Mouse (Mus musculus): ENCODE data around the gene Ffar4. TPM values are rescaled to one million over a fixed set of nuclear protein-coding genes. Genes with fewer than 3 reads are reported as not detected.

Ffar4 gene
- polyA plus RNA-seq, 1 experiment from 2014 or later = 0.12 TPM

DNA sequence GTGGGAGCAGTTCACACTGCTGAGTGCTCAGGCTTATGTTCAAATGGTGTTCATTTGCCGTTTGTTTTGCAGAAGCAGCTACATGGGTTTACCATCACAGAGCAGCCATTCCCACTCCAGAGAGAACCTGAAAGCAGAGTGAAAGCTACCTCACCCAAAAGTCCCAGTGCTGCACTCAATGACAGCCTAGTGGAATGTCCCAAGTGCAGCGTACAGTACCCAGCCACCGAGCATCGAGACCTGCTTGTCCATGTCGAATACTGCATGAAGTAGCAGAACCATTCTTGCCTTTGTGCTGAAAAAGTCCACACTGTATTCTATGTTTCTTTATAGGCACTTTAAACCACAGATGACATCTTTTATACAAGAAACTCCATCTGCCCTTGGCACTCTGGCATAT is 23.6 kb upstream of the Ffar4 start:
- WGBS = 90% methylated on average over 5 of the region's 5 CpGs
- no peak overlapping the region for H3K4me2 ChIP-seq (replicated peaks)
- no peak overlapping the region for H3K4me3 ChIP-seq (replicated peaks)
- H3K9ac ChIP-seq = no peak overlapping the region
- H3K27ac ChIP-seq (replicated peaks) = no peak overlapping the region
- peaks cover 38% of the 10 kb centered on the region for H3K36me3 ChIP-seq
- no peaks in the 10 kb centered on the region for H3K4me1 ChIP-seq
- no peaks in the 10 kb centered on the region for H3K9me3 ChIP-seq (replicated peaks)
- ATAC-seq (ENCODE audit: insufficient number of reproducible peaks, low FRiP score, low TSS enrichment, low read depth) = no peak
- no peaks in the 10 kb centered on the region for H3K27me3 ChIP-seq

GRCm38 (mm10) chr19:38075051-38075450 is 21.8 kb upstream of the Ffar4 start:
- Histone ChIP-seq H3K9ac (no peak overlapping the region), H3K4me2 (replicated peaks) (no peak overlapping the region), H3K4me3 (replicated peaks) (no peak overlapping the region), H3K27me3 (no peaks in the 10 kb centered on the region), H3K27ac (replicated peaks) (no peak overlapping the region), H3K4me1 (no peaks in the 10 kb centered on the region), H3K9me3 (replicated peaks) (no peaks in the 10 kb centered on the region), H3K36me3 (peaks cover 31% of the 10 kb centered on the region)
- 84% methylated on average over 11 of the region's 11 CpGs for WGBS
- no peak for ATAC-seq (ENCODE audit: insufficient number of reproducible peaks, low FRiP score, low TSS enrichment, low read depth)

GRCm38 (mm10) chr19:38076251-38076650 is 20.6 kb upstream of the Ffar4 start:
- Histone ChIP-seq H3K4me1 (no peaks in the 10 kb centered on the region), H3K9ac (no peak overlapping the region), H3K27me3 (no peaks in the 10 kb centered on the region), H3K27ac (replicated peaks) (no peak overlapping the region), H3K4me3 (replicated peaks) (no peak overlapping the region), H3K4me2 (replicated peaks) (no peak overlapping the region), H3K9me3 (replicated peaks) (no peaks in the 10 kb centered on the region), H3K36me3 (peaks cover 20% of the 10 kb centered on the region)
- no peak for ATAC-seq (ENCODE audit: insufficient number of reproducible peaks, low FRiP score, low TSS enrichment, low read depth)
- WGBS = 63% methylated on average over 2 of the region's 2 CpGs

DNA sequence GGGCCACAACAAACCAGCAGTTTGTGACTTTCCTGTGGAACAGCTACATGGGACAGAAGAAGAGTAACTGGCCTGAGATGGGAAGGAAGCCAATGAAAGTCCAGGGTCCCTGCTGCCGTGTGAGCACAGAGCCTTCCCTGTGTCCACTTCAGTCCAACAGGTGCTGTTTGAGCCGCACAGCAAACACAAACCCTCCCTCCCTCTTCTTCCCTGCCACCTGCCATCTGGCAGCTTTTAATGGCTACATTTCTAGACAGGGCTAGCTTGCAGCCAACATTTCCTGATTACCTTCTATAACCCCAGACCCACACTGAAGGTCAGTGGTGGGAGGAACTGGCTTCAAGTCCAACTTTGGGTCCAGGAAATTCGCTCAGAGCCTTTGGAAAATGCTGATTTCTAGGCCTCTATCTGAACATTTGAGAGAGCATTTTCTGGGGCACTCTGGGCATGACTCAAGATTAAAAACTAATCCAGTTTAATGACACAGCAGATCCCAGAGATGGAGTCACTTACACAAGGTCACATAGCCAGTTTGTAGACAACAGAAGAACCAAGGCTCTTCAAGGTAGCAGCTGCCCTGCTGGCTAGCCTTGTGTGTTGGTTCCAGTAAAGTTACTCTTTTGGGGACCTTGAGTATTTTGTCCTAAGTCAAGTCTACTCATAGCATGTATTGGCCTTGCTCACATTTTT is 18.9 kb upstream of the Ffar4 start:
- Histone ChIP-seq H3K9me3 (replicated peaks) (no peaks in the 10 kb centered on the region), H3K4me2 (replicated peaks) (no peak overlapping the region), H3K27me3 (no peaks in the 10 kb centered on the region), H3K9ac (no peak overlapping the region), H3K36me3 (peaks cover 9% of the 10 kb centered on the region; the same call in 1 of the 2 replicates), H3K4me3 (replicated peaks) (no peak overlapping the region), H3K27ac (replicated peaks) (no peak overlapping the region), H3K4me1 (no peaks in the 10 kb centered on the region)
- ATAC-seq (ENCODE audit: insufficient number of reproducible peaks, low FRiP score, low TSS enrichment, low read depth) = no peak
- WGBS = 68% methylated on average over 3 of the region's 3 CpGs

- H3K27ac ChIP-seq (replicated peaks) = no peak overlapping the region
- no peaks in the 10 kb centered on the region for H3K4me1 ChIP-seq
- WGBS = 67% methylated on average over 3 of the region's 3 CpGs
- no peaks in the 10 kb centered on the region for H3K27me3 ChIP-seq
- no peak overlapping the region for H3K4me3 ChIP-seq (replicated peaks)
- no peaks in the 10 kb centered on the region for H3K9me3 ChIP-seq (replicated peaks)
- no peak overlapping the region for H3K4me2 ChIP-seq (replicated peaks)
- H3K9ac ChIP-seq = no peak overlapping the region
- ATAC-seq (ENCODE audit: insufficient number of reproducible peaks, low FRiP score, low TSS enrichment, low read depth) = no peak
- H3K36me3 ChIP-seq = no peaks in the 10 kb centered on the region
Observed at GRCm38 (mm10) chr19:38081361-38081760, 15.5 kb upstream of the Ffar4 start.

GRCm38 (mm10) chr19:38082931-38083525 is 13.8 kb upstream of the Ffar4 start:
- H3K27me3 ChIP-seq = no peaks in the 10 kb centered on the region
- H3K4me1 ChIP-seq = no peaks in the 10 kb centered on the region
- no peaks in the 10 kb centered on the region for H3K9me3 ChIP-seq (replicated peaks)
- H3K9ac ChIP-seq = no peak overlapping the region
- ATAC-seq (ENCODE audit: insufficient number of reproducible peaks, low FRiP score, low TSS enrichment, low read depth) = no peak
- H3K36me3 ChIP-seq = no peaks in the 10 kb centered on the region
- 59% methylated on average over 5 of the region's 5 CpGs for WGBS
- H3K4me2 ChIP-seq (replicated peaks) = no peak overlapping the region
- no peak overlapping the region for H3K4me3 ChIP-seq (replicated peaks)
- H3K27ac ChIP-seq (replicated peaks) = no peak overlapping the region

GRCm38 (mm10) chr19:38085841-38086240 is 11.0 kb upstream of the Ffar4 start:
- H3K36me3 ChIP-seq = no peaks in the 10 kb centered on the region
- no peak overlapping the region for H3K4me2 ChIP-seq (replicated peaks)
- no peaks in the 10 kb centered on the region for H3K9me3 ChIP-seq (replicated peaks)
- H3K4me3 ChIP-seq (replicated peaks) = no peak overlapping the region
- no peaks in the 10 kb centered on the region for H3K27me3 ChIP-seq
- WGBS = 85% methylated on average over 4 of the region's 4 CpGs
- H3K27ac ChIP-seq (replicated peaks) = no peak overlapping the region
- no peak overlapping the region for H3K9ac ChIP-seq
- H3K4me1 ChIP-seq = no peaks in the 10 kb centered on the region
- no peak for ATAC-seq (ENCODE audit: insufficient number of reproducible peaks, low FRiP score, low TSS enrichment, low read depth)

DNA sequence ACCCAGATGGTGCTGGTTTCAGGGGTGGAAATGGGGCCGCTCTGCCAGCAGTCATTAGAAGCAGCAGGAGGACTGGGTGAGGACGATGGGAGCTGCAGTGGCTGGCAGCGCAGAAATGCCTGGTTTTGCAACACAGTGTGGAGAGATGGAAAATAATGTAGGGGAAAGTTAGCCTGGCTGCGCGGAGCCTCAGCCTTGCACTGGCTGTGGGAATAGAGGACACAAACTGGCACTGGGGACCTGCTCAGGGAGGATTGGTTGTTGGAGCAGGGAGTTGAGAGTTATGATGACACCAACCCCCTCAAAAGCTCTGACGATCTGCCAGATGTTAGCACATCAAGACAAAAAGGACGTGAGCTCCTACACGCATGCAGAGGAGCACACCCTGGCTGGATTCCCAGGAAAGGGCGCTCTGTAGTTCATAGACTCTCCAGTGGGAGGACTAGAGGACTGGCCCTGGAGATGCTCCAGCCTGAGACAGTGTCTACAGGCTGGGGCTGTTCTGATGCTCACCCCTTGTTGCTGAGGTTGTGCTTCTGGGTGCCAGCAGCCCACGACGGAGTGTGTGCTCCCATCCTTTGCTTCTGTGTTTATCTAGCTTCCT is 9.8 kb upstream of the Ffar4 start:
- Histone ChIP-seq H3K27ac (replicated peaks) (no peak overlapping the region), H3K4me3 (replicated peaks) (no peak overlapping the region), H3K9me3 (replicated peaks) (no peaks in the 10 kb centered on the region), H3K27me3 (no peaks in the 10 kb centered on the region), H3K4me1 (no peaks in the 10 kb centered on the region), H3K9ac (no peak overlapping the region), H3K36me3 (no peaks in the 10 kb centered on the region), H3K4me2 (replicated peaks) (no peak overlapping the region)
- ATAC-seq (ENCODE audit: insufficient number of reproducible peaks, low FRiP score, low TSS enrichment, low read depth) = peak; percentile 76; the same call in 1 of the 2 replicates
- 48% methylated on average over 11 of the region's 11 CpGs for WGBS

- Histone ChIP-seq H3K4me2 (replicated peaks) (no peak overlapping the region), H3K36me3 (no peaks in the 10 kb centered on the region), H3K9me3 (replicated peaks) (no peaks in the 10 kb centered on the region), H3K27ac (replicated peaks) (no peak overlapping the region), H3K9ac (no peak overlapping the region), H3K4me3 (replicated peaks) (no peak overlapping the region), H3K4me1 (no peaks in the 10 kb centered on the region), H3K27me3 (0 out of 2 replicates have a peak, but pooled peaks cover 5% of the 10 kb centered on the region)
- 69% methylated on average over 8 of the region's 8 CpGs for WGBS
- ATAC-seq (ENCODE audit: insufficient number of reproducible peaks, low FRiP score, low TSS enrichment, low read depth) = no peak
Observed at GRCm38 (mm10) chr19:38089358-38089757, 7.5 kb upstream of the Ffar4 start.

- Histone ChIP-seq H3K27ac (replicated peaks) (no peak overlapping the region), H3K4me3 (replicated peaks) (no peak overlapping the region), H3K4me2 (replicated peaks) (no peak overlapping the region), H3K9me3 (replicated peaks) (no peaks in the 10 kb centered on the region), H3K9ac (no peak overlapping the region), H3K4me1 (no peaks in the 10 kb centered on the region), H3K36me3 (no peaks in the 10 kb centered on the region), H3K27me3 (peaks cover 19% of the 10 kb centered on the region)
- WGBS = 65% methylated on average over 4 of the region's 4 CpGs
- no peak for ATAC-seq (ENCODE audit: insufficient number of reproducible peaks, low FRiP score, low TSS enrichment, low read depth)
Observed at GRCm38 (mm10) chr19:38091512-38091985, 5.3 kb upstream of the Ffar4 start.

DNA sequence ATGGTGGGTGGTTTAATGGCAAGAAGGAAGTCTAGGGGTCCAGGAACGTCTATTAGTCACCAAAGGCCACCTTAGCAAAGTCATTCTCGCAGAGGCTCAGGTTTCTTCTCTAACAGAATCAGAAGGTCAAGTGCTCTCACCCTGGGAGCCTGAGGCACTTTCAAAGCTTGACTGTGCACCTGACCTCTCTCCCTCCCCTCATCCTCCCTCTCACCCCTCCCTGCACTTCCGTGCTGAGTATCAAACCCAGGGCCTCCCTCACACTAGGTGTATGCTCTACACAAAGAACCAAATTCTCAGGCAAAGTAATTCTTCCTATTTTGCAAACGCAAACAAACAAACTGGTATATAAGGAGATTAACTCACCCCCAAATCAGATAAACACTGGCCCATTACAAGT is 640 bp upstream of the Ffar4 start:
- no peak overlapping the region for H3K9ac ChIP-seq
- no peaks in the 10 kb centered on the region for H3K9me3 ChIP-seq (replicated peaks)
- 5% methylated on average over 4 of the region's 4 CpGs for WGBS
- H3K36me3 ChIP-seq = no peaks in the 10 kb centered on the region
- peaks cover 54% of the 10 kb centered on the region for H3K27me3 ChIP-seq
- no peak overlapping the region for H3K27ac ChIP-seq (replicated peaks)
- no peak for ATAC-seq (ENCODE audit: insufficient number of reproducible peaks, low FRiP score, low TSS enrichment, low read depth)
- no peak overlapping the region for H3K4me2 ChIP-seq (replicated peaks)
- no peak overlapping the region for H3K4me3 ChIP-seq (replicated peaks)
- H3K4me1 ChIP-seq = peaks cover 11% of the 10 kb centered on the region
